Mouse (Mus musculus): ENCODE measurements around the gene Vps33b. TPM values are rescaled to one million over a fixed set of nuclear protein-coding genes. Genes with fewer than 3 reads are reported as not detected.

The Vps33b gene
- 1.8 and 5.0 TPM in 2 replicates for polyA plus RNA-seq (2012; ENCODE audit: insufficient read depth, low replicate concordance)

GRCm38 (mm10) chr7:80268897-80269750, at the start of gene Vps33b:
Gene Vps33b (plus strand): TSS chr7:80269649.
- Histone ChIP-seq H3K36me3 (replicated peaks; ENCODE audit: low read length) (peaks cover 60% of the 10 kb centered on the region), H3K4me1 (peaks cover 71% of the 10 kb centered on the region), H3K9me3 (no peaks in the 10 kb centered on the region), H3K4me3 (replicated peaks) (peak within 1 kb of the TSS; percentile 97), H3K27me3 (replicated peaks) (no peaks in the 10 kb centered on the region)
- TF ChIP-seq FLI1 (IDR thresholded peaks at IDR 0.05; ENCODE audit: low read length) (0 out of 2 replicates have a peak, but pooled peaks have one; percentile 14), GATA1 (IDR thresholded peaks at IDR 0.05; ENCODE audit: borderline replicate concordance, low read length) (no peak; the same call in 2 of the 3 replicates)

GRCm38 (mm10) chr7:80220237-80220797, 49.1 kb upstream of the Vps33b start:
- no peaks in the 10 kb centered on the region for H3K9me3 ChIP-seq
- H3K4me3 ChIP-seq (replicated peaks): no peak overlapping the region
- no peak for TF ChIP-seq GATA1 (IDR thresholded peaks at IDR 0.05; ENCODE audit: borderline replicate concordance, low read length)
- no peak for TF ChIP-seq FLI1 (IDR thresholded peaks at IDR 0.05; ENCODE audit: low read length)
- no peaks in the 10 kb centered on the region for H3K27me3 ChIP-seq (replicated peaks)
- H3K4me1 ChIP-seq: peaks cover 38% of the 10 kb centered on the region
- peaks cover 98% of the 10 kb centered on the region for H3K36me3 ChIP-seq (replicated peaks; ENCODE audit: low read length)

GRCm38 (mm10) chr7:80221179-80221750, 48.2 kb upstream of the Vps33b start:
- TF ChIP-seq GATA1 (IDR thresholded peaks at IDR 0.05; ENCODE audit: borderline replicate concordance, low read length): no peak
- TF ChIP-seq FLI1 (IDR thresholded peaks at IDR 0.05; ENCODE audit: low read length): no peak
- peaks cover 98% of the 10 kb centered on the region for H3K36me3 ChIP-seq (replicated peaks; ENCODE audit: low read length)
- no peak overlapping the region for H3K4me3 ChIP-seq (replicated peaks)
- no peaks in the 10 kb centered on the region for H3K9me3 ChIP-seq
- no peaks in the 10 kb centered on the region for H3K27me3 ChIP-seq (replicated peaks)
- H3K4me1 ChIP-seq: peaks cover 33% of the 10 kb centered on the region

- no peaks in the 10 kb centered on the region for H3K27me3 ChIP-seq (replicated peaks)
- no peak overlapping the region for H3K4me3 ChIP-seq (replicated peaks)
- peaks cover 85% of the 10 kb centered on the region for H3K36me3 ChIP-seq (replicated peaks; ENCODE audit: low read length)
- TF ChIP-seq FLI1 (IDR thresholded peaks at IDR 0.05; ENCODE audit: low read length) (no peak), GATA1 (IDR thresholded peaks at IDR 0.05; ENCODE audit: borderline replicate concordance, low read length) (no peak)
- no peaks in the 10 kb centered on the region for H3K9me3 ChIP-seq
- H3K4me1 ChIP-seq: peaks cover 66% of the 10 kb centered on the region
Observed at GRCm38 (mm10) chr7:80227065-80227464, 42.4 kb upstream of the Vps33b start.

DNA sequence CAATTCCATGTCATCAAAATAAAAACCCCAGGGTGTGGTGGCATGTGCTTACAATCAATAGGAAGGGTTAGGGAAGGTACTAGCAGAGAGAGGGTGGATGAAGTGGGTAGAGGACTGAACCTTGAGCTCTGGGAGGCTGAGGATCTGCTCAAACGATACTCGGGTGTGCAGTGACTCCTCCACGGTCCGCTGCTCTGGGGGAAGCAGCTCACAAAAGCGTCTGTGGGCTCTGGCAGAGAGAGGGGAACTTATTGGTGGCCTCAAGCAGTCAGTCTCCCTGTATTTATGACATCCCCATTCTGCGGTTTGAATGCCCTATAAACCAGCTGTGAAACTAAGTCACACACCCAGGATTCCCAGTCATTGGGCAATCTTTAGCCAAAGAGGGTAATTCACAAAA, 39.3 kb upstream of the Vps33b start:
- Histone ChIP-seq H3K27me3 (replicated peaks) (no peaks in the 10 kb centered on the region), H3K9me3 (no peaks in the 10 kb centered on the region), H3K4me1 (peaks cover 77% of the 10 kb centered on the region), H3K36me3 (replicated peaks; ENCODE audit: low read length) (peaks cover 55% of the 10 kb centered on the region), H3K4me3 (replicated peaks) (peak overlapping the region; percentile 70)
- TF ChIP-seq GATA1 (IDR thresholded peaks at IDR 0.05; ENCODE audit: borderline replicate concordance, low read length): no peak

- H3K36me3 ChIP-seq (replicated peaks; ENCODE audit: low read length): peaks cover 49% of the 10 kb centered on the region
- H3K4me1 ChIP-seq: peaks cover 77% of the 10 kb centered on the region
Observed at GRCm38 (mm10) chr7:80231971-80232488, 37.4 kb upstream of the Vps33b start.

DNA sequence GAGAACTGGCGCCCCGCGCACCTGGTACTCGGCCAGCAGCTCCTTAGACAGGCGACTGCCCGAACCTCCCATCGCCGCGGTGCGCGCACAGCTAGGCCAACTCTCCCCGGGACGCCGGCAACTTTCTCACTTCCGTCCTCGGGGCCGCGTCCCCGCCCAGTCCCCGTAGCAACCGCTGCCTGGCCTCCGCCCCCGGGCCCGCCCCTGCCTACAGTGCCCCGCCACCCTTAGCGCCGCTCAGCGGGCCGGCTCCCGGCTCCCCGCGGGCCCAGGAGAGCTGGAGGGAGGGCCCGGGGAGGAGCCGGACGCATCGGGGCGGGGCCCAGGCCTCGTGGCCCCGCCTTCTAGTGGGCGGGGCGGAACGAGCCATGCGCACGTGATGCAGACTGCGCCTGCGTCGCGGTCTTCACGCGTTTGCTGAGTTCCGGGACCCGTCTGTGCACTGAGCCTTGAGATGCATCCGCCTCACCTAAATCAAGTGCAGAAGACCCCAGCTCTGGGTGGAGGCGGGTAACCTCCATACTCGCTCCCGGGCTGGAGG, 36.9 kb upstream of the Vps33b start, which contains the start of the genes Cib1 and Gdpgp1:
TSS of gene Cib1 (minus strand) at position 325 of the 541 bp plus-strand sequence.
TSS of gene Gdpgp1 (plus strand) at position 377 of the 541 bp plus-strand sequence.
- no peaks in the 10 kb centered on the region for H3K9me3 ChIP-seq
- H3K4me3 ChIP-seq (replicated peaks): peak within 1 kb of the TSS; percentile 96
- TF ChIP-seq FLI1 (IDR thresholded peaks at IDR 0.05; ENCODE audit: low read length) (no peak), GATA1 (IDR thresholded peaks at IDR 0.05; ENCODE audit: borderline replicate concordance, low read length) (no peak)
- peaks cover 47% of the 10 kb centered on the region for H3K36me3 ChIP-seq (replicated peaks; ENCODE audit: low read length)
- peaks cover 72% of the 10 kb centered on the region for H3K4me1 ChIP-seq
- no peaks in the 10 kb centered on the region for H3K27me3 ChIP-seq (replicated peaks)

More at GRCm38 (mm10) chr7:80231971-80232488, 37.4 kb upstream of the Vps33b start:
- no peak for TF ChIP-seq GATA1 (IDR thresholded peaks at IDR 0.05; ENCODE audit: borderline replicate concordance, low read length)
- TF ChIP-seq FLI1 (IDR thresholded peaks at IDR 0.05; ENCODE audit: low read length): no peak
- no peaks in the 10 kb centered on the region for H3K27me3 ChIP-seq (replicated peaks)
- no peaks in the 10 kb centered on the region for H3K9me3 ChIP-seq
- peak overlapping the region; percentile 96 for H3K4me3 ChIP-seq (replicated peaks)

GRCm38 (mm10) chr7:80233799-80234198, 35.6 kb upstream of the Vps33b start:
- no peaks in the 10 kb centered on the region for H3K27me3 ChIP-seq (replicated peaks)
- TF ChIP-seq FLI1 (IDR thresholded peaks at IDR 0.05; ENCODE audit: low read length): no peak
- no peak for TF ChIP-seq GATA1 (IDR thresholded peaks at IDR 0.05; ENCODE audit: borderline replicate concordance, low read length)
- peaks cover 44% of the 10 kb centered on the region for H3K36me3 ChIP-seq (replicated peaks; ENCODE audit: low read length)
- H3K4me3 ChIP-seq (replicated peaks): peak overlapping the region; percentile 89
- H3K9me3 ChIP-seq: no peaks in the 10 kb centered on the region
- H3K4me1 ChIP-seq: peaks cover 59% of the 10 kb centered on the region

GRCm38 (mm10) chr7:80238542-80238941, 30.9 kb upstream of the Vps33b start:
- Histone ChIP-seq H3K4me3 (replicated peaks) (no peak overlapping the region), H3K27me3 (replicated peaks) (no peaks in the 10 kb centered on the region), H3K36me3 (replicated peaks; ENCODE audit: low read length) (peaks cover 48% of the 10 kb centered on the region), H3K9me3 (no peaks in the 10 kb centered on the region), H3K4me1 (peaks cover 52% of the 10 kb centered on the region)
- TF ChIP-seq FLI1 (IDR thresholded peaks at IDR 0.05; ENCODE audit: low read length) (no peak), GATA1 (IDR thresholded peaks at IDR 0.05; ENCODE audit: borderline replicate concordance, low read length) (no peak)

Measured in megakaryocyte, embryonic 14.5 days (primary cell).